ENCODE assay signal across 8 mouse cellular contexts in genomic region chr7:128592118-128592935, GRCm38 (mm10). TPM values are rescaled to one million over a fixed set of nuclear protein-coding genes. Genes with fewer than 3 reads are reported as not detected.
A peak's percentile ranks its signal among the peaks of the same experiment; 100 is the strongest.
DNase-seq lines count a peak whose midpoint lies in the region; ATAC-seq lines count a peak whose summit lies in the region.

No protein-coding gene starts in this region.

- peak; percentile 56 for DNase-seq in adrenal gland, postnatal 25 days
- DNase-seq in embryonic facial prominence, embryonic 14.5 days (ENCODE audit: low spot score) = peak; percentile 26
- peak; percentile 69 for DNase-seq in neural tube, embryonic 11.5 days (ENCODE audit: low spot score)
- no peak for DNase-seq in thymus, postnatal 36 days
- no peak for DNase-seq in spleen, adult 12 weeks (ENCODE audit: low spot score)

- peak overlapping the region; percentile 55 for H3K4me2 ChIP-seq in embryonic facial prominence, embryonic 14.5 days (ENCODE audit: low read depth, low read length)
- peak overlapping the region; percentile 74 for H3K4me2 ChIP-seq in heart, embryonic 12.5 days
- peak overlapping the region; percentile 55 for H3K4me2 ChIP-seq in kidney, embryonic 16.5 days (replicated peaks; ENCODE audit: low read depth, low read length)
- peak overlapping the region; percentile 49 for H3K4me2 ChIP-seq in liver, embryonic 12.5 days
- H3K4me2 ChIP-seq in neural tube, embryonic 11.5 days (ENCODE audit: low read depth) = peak overlapping the region; percentile 46

- H3K27me3 ChIP-seq in embryonic facial prominence, embryonic 14.5 days (replicated peaks; ENCODE audit: control insufficient read depth, insufficient read depth, low read length) = no peaks in the 10 kb centered on the region
- H3K27me3 ChIP-seq in heart, embryonic 12.5 days (replicated peaks) = no peaks in the 10 kb centered on the region
- no peaks in the 10 kb centered on the region for H3K27me3 ChIP-seq in kidney, embryonic 16.5 days (ENCODE audit: insufficient read depth, low read length)
- no peaks in the 10 kb centered on the region for H3K27me3 ChIP-seq in liver, embryonic 12.5 days (replicated peaks)
- H3K27me3 ChIP-seq in neural tube, embryonic 11.5 days (ENCODE audit: control insufficient read depth, insufficient read depth, low read length) = no peaks in the 10 kb centered on the region

- no peaks in the 10 kb centered on the region for H3K36me3 ChIP-seq in embryonic facial prominence, embryonic 14.5 days (ENCODE audit: control insufficient read depth, insufficient read depth, low read length)
- H3K36me3 ChIP-seq in heart, embryonic 12.5 days = no peaks in the 10 kb centered on the region
- H3K36me3 ChIP-seq in kidney, embryonic 16.5 days (ENCODE audit: insufficient read depth, low read length) = no peaks in the 10 kb centered on the region
- H3K36me3 ChIP-seq in liver, embryonic 12.5 days = no peaks in the 10 kb centered on the region
- no peaks in the 10 kb centered on the region for H3K36me3 ChIP-seq in neural tube, embryonic 11.5 days (ENCODE audit: control insufficient read depth, insufficient read depth, low read length)

- H3K4me1 ChIP-seq in embryonic facial prominence, embryonic 14.5 days (ENCODE audit: control insufficient read depth, insufficient read depth, low read length) = peaks cover 9% of the 10 kb centered on the region; the same call in 1 of the 2 replicates
- H3K4me1 ChIP-seq in heart, embryonic 12.5 days (replicated peaks) = peaks cover 19% of the 10 kb centered on the region
- peaks cover 21% of the 10 kb centered on the region for H3K4me1 ChIP-seq in kidney, embryonic 16.5 days (ENCODE audit: insufficient read depth, low read length)
- peaks cover 34% of the 10 kb centered on the region for H3K4me1 ChIP-seq in liver, embryonic 12.5 days
- peaks cover 9% of the 10 kb centered on the region; the same call in 1 of the 2 replicates for H3K4me1 ChIP-seq in neural tube, embryonic 11.5 days (ENCODE audit: control insufficient read depth, insufficient read depth, low read length)

- no peak; the same call in 1 of the 2 replicates for ATAC-seq in embryonic facial prominence, embryonic 14.5 days (ENCODE audit: low read depth)
- no peak for ATAC-seq in heart, embryonic 12.5 days (ENCODE audit: insufficient number of reproducible peaks, low FRiP score)
- ATAC-seq in kidney, embryonic 16.5 days (ENCODE audit: low FRiP score, low TSS enrichment) = peak; percentile 62; the same call in 1 of the 2 replicates
- ATAC-seq in liver, embryonic 12.5 days = no peak
- peak; percentile 55; the same call in 1 of the 2 replicates for ATAC-seq in neural tube, embryonic 11.5 days (ENCODE audit: insufficient read depth, low FRiP score, low TSS enrichment)

- H3K4me3 ChIP-seq in embryonic facial prominence, embryonic 14.5 days (ENCODE audit: low read depth, low read length) = peak overlapping the region; percentile 28
- H3K4me3 ChIP-seq in heart, embryonic 12.5 days = peak overlapping the region; percentile 42
- peak overlapping the region; percentile 34 for H3K4me3 ChIP-seq in kidney, embryonic 16.5 days (ENCODE audit: low read length)
- H3K4me3 ChIP-seq in liver, embryonic 12.5 days = peak overlapping the region; percentile 19; the same call in 1 of the 2 replicates
- H3K4me3 ChIP-seq in neural tube, embryonic 11.5 days (ENCODE audit: low read depth, low read length) = peak overlapping the region; percentile 14

- H3K9ac ChIP-seq in embryonic facial prominence, embryonic 14.5 days (ENCODE audit: low read depth, low read length) = peak overlapping the region; percentile 0
- H3K9ac ChIP-seq in heart, embryonic 12.5 days = peak overlapping the region; percentile 43; the same call in 1 of the 2 replicates
- H3K9ac ChIP-seq in kidney, embryonic 16.5 days (replicated peaks; ENCODE audit: low read length) = peak overlapping the region; percentile 56
- no peak overlapping the region for H3K9ac ChIP-seq in liver, embryonic 12.5 days
- H3K9ac ChIP-seq in neural tube, embryonic 11.5 days (ENCODE audit: low read length) = peak overlapping the region; percentile 19

- 8% methylated on average over 21 of the region's 21 CpGs for WGBS in embryonic facial prominence, embryonic 14.5 days
- 9% methylated on average over 21 of the region's 21 CpGs for WGBS in heart, embryonic 12.5 days
- WGBS in kidney, embryonic 16.5 days = 5% methylated on average over 21 of the region's 21 CpGs
- WGBS in liver, embryonic 12.5 days (ENCODE audit: insufficient replicate concordance) = 28% methylated on average over 21 of the region's 21 CpGs
- 3% methylated on average over 21 of the region's 21 CpGs for WGBS in neural tube, embryonic 11.5 days

- peaks cover 9% of the 10 kb centered on the region for H3K9me3 ChIP-seq in embryonic facial prominence, embryonic 14.5 days (ENCODE audit: control insufficient read depth, low read length)
- H3K9me3 ChIP-seq in heart, embryonic 12.5 days (replicated peaks) = 0 out of 2 replicates have a peak, but pooled peaks cover 6% of the 10 kb centered on the region
- 0 out of 2 replicates have a peak, but pooled peaks cover 3% of the 10 kb centered on the region for H3K9me3 ChIP-seq in kidney, embryonic 16.5 days (ENCODE audit: low read length)
- no peaks in the 10 kb centered on the region for H3K9me3 ChIP-seq in liver, embryonic 12.5 days (replicated peaks)
- H3K9me3 ChIP-seq in neural tube, embryonic 11.5 days (ENCODE audit: control insufficient read depth, low read length) = no peaks in the 10 kb centered on the region

- peak overlapping the region; percentile 69 for H3K27ac ChIP-seq in embryonic facial prominence, embryonic 14.5 days (replicated peaks; ENCODE audit: low read depth, low read length)
- no peak overlapping the region for H3K27ac ChIP-seq in heart, embryonic 12.5 days (ENCODE audit: poor library complexity, severe bottlenecking)
- peak overlapping the region; percentile 48 for H3K27ac ChIP-seq in kidney, embryonic 16.5 days (ENCODE audit: low read length)
- no peak overlapping the region for H3K27ac ChIP-seq in liver, embryonic 12.5 days
- peak overlapping the region; percentile 76 for H3K27ac ChIP-seq in neural tube, embryonic 11.5 days (ENCODE audit: low read depth, low read length)

RNA-seq across cellular contexts. Expression of gene Inpp5f, which starts 18.8 kb away (rescaled TPM):
- 28.8 and 31.4 TPM in 2 replicates for total RNA-seq in adrenal gland, postnatal 25 days (2021)
- polyA plus RNA-seq in embryonic facial prominence, embryonic 14.5 days (2014; fragmentation: Nextera tagmentation; extraction: Ambion mirVana) = 20.1 and 24.1 TPM in 2 replicates
- 12.1 and 13.8 TPM in 2 replicates for polyA plus RNA-seq in heart, embryonic 12.5 days (2016; fragmentation: Nextera tagmentation; extraction: Ambion mirVana)
- 24.5 and 25.9 TPM in 2 replicates for polyA plus RNA-seq in kidney, embryonic 16.5 days (2015; fragmentation: Nextera tagmentation; extraction: Ambion mirVana)
- polyA plus RNA-seq in liver, embryonic 12.5 days (2016; fragmentation: Nextera tagmentation; extraction: Ambion mirVana) = 9.3 and 10.2 TPM in 2 replicates
- polyA plus RNA-seq in neural tube, embryonic 11.5 days (2014; fragmentation: Nextera tagmentation; extraction: Ambion mirVana) = 97.5 and 98.8 TPM in 2 replicates

Comparison
In these comparisons a context has a peak if more than half of its experiments do, and no peak if none do; other contexts are left out.
1. DNase-seq: peak in adrenal gland, postnatal 25 days (single experiment), embryonic facial prominence, embryonic 14.5 days (single experiment) and neural tube, embryonic 11.5 days (single experiment); none in thymus, postnatal 36 days (0 of 2) and spleen, adult 12 weeks (single experiment).
2. ATAC-seq: peak in kidney, embryonic 16.5 days (single experiment) and neural tube, embryonic 11.5 days (single experiment); none in embryonic facial prominence, embryonic 14.5 days (single experiment), heart, embryonic 12.5 days (single experiment) and liver, embryonic 12.5 days (single experiment).
3. H3K27ac ChIP-seq: peak in embryonic facial prominence, embryonic 14.5 days (single experiment), kidney, embryonic 16.5 days (single experiment) and neural tube, embryonic 11.5 days (single experiment); none in heart, embryonic 12.5 days (single experiment) and liver, embryonic 12.5 days (single experiment).
4. Peak in every context shown above with its lines, with median percentiles within 50 percentile points of each other: H3K4me2 ChIP-seq and H3K4me3 ChIP-seq.